Mouse (Mus musculus) embryo, embryonic 11.5 days (tissue): ENCODE results near the gene Herpud1.

ENCODE experiments used
- DNase-seq: peaks from one replicate; pipeline ENCODE4 v3.0.0-alpha.2; 2012; ENCODE audit warnings: low read depth, low spot score

Gene Herpud1

DNA sequence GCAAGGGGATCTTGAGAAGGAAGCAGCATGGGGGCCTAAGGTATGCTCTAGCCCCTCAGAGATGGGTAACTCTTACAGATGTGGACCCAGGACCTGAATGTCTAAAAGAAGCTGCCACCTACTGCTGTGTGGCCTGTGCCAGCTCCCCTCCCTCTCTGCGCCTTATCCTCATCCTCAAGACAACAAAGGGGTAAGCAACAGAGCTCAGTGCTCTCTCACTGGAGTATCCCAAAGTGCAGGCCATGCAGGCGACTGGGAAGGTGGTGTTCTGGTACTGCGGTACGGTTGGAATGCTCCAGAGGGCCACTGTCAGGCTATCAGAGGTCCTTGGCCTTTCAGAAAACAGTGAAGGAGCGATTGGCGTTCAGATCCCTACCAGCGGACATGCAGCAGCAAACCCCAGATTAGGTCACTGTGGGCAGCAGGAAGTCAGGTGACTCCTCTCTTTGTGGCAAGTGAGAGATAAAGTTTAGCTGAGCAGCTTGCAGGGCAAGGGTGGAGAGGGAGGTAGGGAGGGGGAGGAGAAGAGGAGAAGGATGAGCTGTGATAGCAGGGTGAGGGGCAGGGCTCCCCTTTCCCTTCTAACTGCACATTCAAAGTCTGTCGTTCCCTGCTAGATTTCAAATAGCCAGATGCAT is 22.3 kb downstream of the Herpud1 start:
- DNase-seq: no peak

DNA sequence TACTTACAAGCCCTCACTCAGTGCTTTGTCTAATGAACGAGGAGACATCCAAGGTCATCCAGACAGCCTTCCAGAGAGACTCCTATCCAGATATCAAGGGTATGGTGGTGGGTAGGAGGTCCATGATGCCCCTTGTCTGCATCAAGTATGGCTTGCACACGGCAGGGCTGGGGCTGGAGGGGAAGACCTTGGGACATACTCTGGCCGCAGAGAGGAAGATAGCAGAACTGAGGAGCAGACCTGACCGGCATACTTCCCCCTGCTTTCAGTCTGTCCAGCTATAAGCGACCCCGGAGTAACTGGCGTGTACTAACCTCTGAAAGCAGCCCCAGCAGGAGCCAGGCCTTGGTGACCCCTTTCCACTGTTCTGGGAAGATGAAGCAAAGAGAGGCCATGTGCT is 23.3 kb downstream of the Herpud1 start:
- DNase-seq: no peak

DNA sequence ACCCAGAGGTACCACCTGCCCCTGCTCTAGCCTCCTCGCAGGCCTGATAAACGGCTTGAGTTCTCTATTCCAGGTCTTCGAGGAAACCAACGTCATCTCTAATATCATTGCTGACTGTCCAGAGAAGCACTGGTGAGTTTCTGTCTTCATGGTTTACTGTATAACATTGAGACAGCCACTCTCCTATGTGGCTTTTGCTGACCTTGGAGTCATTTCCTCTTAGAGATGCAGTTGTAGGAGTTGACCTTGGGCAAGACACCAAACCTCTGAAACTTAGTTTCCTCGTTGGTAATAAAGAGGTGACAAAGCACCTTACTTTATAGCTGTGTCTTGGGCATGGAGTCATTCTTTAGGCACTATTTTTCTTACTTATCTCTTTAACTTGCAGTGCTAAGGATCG is 26.3 kb downstream of the Herpud1 start:
- DNase-seq: no peak

DNA sequence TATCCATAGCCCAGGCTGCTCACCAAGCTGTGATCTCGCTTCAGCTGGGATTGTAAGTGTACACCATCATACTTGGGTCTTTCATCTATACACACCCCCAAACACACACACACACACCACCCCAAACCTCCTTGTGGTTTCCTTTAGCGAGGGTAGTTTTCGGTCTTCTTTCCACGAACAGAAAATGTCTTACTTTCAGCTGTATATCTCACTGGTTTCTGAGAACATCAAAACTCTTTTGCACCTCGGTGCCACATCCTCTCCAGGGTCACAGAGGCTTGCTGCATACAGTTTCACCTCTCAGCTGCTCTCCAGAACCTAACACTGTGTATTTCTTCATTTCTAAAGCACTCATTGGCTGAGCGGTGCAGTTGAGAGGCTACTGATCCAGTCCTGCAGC is 27.3 kb downstream of the Herpud1 start:
- DNase-seq: no peak

DNA sequence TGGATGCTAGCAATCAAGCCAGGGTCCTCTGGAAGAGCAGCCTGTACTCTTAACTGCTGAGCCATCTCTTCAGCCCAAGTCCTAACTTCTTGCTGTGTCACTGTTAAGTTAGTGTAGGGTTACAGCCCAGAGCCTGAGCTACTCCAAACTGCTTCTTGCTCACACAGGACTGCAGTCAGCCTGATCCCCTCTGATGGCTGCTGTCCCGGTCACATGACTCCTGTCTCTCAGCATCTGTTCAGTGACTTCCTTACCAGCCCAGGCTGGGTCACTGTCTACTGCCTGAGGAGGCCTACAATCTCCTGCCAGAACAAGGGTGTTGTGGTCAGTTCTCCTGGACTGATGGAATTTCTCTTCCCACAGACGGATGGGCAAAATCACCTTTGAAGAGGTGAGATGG is 29.0 kb downstream of the Herpud1 start:
- no peak for DNase-seq

DNA sequence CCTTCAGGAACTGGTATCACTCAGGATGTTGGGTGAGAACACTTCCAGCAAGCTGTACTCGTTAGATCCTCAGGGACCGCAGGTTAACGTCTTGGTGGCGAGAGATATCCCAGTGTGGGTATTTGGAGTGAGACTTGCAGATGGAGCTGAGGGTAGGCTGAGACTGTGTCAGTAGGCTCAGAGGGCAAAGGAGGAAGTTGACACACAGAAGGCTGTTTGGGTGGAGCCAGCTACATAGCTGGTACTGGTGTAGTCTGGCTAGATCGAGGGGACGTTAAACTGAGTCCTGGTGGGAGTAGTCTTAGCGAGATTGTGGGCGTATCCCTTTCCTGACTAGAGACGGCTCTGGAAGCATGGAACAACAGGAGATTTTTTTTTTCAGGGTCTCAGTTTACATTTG is 31.8 kb downstream of the Herpud1 start:
- DNase-seq: no peak

DNA sequence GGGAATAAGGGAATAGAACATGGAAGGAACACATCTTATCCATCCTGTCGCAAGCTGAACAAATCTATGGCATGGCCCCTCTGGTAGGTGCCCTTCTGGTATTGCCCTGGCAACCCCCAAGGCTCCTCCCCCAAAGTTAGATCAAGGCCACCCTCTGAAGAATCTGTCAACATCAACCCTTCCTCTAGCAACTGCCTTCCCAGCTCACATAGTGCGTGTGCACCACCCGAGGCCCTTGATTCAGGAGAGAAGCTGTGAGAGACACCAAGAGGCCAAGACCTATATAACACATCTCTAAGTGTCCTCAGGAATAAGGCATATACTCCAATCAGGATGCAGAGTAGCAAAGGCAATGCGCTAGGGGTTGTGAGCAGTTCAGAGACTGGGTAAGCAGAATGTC is 36.0 kb downstream of the Herpud1 start:
- no peak for DNase-seq

DNA sequence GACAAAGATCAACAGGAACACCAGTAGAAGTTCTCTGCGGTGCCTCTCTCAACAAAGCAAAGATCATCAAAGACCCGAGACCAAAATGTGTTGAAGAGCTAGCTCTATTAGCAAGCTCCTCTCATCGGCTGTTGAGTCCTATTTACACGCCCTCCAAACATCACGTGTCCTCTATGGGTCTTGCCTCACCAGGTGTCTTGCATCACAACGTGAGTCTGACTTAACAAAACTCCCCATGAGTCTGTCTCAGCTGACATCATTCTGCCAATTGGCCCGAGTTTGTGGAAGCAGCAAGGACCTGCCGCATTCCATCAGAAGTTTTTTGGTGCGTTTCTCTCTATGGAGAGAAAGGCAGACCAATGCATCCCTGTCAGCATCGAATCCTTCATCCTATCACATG is 41.7 kb downstream of the Herpud1 start:
- DNase-seq: no peak

DNA sequence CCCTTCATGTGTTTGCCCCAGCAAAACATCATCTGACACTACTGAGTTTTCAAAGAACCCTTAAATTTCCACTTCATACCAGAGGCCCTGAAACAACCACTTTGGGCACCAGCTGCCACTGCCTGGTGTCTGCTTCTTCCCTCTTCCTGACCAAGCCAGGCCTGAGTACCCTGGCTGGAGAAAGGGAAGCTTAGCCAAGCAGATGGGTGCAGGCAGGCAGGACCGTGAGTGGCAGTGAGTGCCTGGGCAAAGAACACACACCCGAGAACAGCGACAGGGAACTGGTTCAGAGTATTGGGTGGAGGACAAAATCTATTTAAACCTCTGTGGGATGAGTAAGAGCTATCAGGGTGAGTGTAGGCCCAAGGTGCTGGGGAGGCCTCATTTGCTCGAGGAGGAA is 42.2 kb downstream of the Herpud1 start:
- DNase-seq: no peak

DNA sequence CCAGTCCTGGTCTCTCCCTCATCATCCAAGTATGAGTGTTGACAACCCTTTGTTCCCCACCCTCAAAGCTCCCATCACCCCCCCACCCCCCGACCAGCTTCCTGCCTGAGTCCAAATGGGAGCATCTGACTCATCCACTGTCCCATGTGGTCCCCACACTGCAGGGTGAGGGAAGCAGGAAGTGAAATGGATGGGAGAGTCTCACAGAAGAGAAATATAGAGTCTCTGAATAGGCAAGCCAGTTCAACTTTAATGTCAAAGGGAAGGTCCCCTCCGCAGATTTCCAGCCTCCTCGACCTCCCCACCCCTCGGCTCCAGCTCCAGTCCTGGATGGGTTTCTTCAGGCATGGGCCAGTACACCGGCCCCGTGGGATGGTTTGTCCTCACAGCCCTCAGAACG is 43.1 kb downstream of the Herpud1 start:
- no peak for DNase-seq

DNA sequence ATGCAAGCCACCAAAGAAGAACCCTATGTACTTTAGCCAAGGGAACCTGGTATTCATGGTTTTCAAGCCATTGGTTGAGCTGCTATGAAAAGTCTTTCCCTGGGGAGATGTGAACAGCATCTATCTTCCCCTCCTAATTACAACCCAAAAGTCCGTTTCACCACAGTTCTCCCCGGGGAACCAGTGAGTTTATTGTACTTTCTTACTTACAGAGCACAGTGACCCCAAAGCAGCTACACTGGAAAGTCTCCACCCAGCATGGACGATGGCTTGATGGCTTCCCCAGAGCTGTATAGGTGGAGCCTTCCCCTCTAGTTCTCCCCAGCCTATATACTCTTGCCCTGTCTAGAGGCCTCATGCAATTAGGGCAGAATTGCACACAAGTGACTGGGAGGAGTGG is 46.0 kb downstream of the Herpud1 start:
- DNase-seq: no peak

DNA sequence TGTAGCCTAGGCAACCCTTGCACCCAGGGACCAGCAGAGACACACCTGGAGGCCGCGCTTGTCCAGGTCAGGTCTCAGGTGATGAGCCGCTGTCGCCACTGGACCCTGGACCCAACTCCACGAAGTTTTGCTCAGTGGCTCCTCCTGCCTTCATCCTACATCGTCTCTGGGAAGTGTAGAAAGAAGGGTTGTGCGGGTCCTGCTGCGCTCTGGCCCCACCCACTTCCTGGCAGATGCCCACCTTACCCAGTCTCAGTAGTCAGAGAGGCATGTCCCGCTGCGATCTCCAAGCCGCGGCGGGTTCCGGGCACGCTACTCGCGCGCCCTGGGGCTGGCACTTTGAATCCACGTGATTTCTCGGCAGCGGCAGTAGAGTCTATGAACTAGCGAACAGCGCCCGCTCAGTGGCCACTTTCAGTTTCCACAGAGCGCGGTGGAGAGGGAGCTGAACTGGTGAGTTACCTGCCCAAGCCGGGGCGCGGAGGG is 47.8 kb downstream of the Herpud1 start, which contains the start of gene Nlrc5:
Gene Nlrc5, plus strand, starts transcription at position 376 of the 486 bp plus-strand sequence.
- DNase-seq: peak; percentile 19

DNA sequence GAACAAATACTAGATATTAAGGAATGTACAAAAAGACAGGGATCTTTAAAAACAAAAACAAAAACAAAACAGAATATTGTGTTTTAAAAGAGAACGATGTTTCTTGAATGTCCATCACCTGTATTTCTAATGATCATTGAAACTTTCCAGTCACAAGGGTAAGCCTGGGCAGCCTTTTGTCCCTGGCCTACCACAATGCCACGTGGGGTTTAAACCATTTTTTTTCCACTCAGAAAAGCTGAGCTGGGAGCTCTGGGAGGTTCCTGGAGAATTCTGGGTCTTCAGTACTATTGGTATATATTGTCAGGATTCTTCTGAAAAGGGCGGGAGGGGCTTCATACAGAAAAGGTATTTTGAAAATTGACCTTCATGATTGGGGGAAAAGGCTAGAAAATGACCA is 48.7 kb downstream of the Herpud1 start:
- no peak for DNase-seq

DNA sequence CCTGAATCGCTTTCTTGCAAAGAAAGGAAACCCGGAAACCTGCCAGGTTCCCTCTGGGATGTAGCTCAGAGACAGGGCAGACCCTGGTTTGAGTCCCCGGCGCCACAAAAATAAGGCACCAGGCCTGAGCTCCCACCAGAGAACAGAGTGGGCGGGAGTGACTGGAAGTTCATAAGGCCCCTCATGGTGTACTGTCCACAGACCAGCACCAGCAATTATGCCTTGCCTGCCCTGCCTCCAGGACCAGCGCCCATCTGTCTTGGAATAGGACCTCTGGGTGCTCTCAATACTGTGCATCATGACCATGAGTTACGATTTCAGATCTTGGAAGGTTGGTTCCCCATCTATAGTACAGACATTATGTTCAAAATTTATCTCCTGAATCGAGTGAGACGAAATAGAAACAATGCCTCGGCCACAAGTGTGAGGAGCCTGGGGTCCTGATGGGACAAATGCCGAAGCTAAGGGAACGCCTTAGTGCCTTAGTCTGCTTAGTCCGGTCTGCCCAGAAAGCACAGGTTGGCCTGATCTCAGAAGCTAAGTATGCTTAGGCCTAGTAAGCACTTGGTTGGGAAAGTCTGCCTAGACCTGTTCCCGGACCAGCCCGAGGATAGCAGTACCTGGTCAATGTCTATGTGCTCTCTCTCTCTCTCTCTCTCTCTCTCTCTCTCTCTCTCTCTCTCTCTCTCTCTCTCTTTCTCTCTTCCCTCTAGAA is 49.3 kb downstream of the Herpud1 start:
- DNase-seq: no peak

DNA sequence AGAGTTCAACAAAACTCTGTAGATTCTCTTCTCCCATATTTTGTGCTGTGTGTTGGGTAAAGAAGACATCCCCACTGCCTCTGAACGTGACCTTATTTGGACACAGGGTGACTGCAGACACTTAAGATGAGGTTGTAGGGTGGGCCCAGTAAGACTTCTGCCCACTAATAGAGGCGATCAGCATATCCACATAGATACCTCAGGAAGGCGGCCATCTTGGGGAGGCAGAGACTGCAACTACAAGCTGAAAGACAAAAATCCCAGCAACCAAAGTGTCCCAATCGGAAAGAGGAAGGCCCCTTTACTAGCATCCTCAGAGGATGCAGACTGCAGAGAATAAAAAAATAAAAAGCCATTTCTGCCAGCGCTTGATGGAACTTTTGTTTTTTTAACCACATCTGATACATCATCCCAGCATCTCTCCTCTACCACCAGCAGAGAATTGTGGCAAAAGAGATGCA is 49.9 kb downstream of the Herpud1 start:
- no peak for DNase-seq

DNA sequence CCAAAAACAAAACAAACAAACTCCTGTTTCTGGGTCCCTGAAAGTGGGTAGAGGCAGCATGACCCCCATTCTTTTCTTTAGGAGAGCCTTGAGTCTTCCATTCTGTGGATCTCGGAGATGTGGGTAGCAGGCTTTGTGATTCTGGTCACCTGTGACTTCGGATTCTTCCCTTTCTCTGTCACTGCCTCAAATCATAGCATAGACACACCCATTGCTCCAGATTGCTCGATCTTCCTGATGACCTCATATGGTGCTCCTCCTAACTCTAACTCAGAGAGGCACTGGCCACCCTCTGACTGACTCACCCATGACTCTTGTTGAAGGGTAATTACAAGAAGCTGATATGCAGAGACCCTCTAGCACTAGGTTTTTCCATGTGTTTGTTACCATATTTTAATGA is 50.7 kb downstream of the Herpud1 start:
- DNase-seq: no peak

DNA sequence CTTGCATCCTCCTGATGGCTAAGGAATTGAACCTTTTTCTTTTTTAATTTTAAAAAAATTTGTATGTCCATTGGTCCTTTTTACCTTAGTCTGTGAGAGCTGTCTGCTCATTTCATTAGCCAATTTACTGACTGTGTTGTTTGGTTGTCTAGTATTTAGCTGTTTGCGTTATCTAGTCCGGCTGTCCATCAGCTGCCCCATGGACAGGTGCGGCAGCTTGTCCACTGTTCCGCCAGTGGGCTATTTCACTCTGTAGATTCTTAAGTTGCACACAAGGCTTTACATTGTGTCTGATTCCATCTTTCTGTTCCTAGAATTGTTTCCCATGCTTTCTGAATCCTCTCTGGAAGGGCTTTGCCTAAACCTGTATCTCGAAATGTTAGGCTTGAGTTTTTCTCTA is 52.4 kb downstream of the Herpud1 start:
- DNase-seq: no peak

DNA sequence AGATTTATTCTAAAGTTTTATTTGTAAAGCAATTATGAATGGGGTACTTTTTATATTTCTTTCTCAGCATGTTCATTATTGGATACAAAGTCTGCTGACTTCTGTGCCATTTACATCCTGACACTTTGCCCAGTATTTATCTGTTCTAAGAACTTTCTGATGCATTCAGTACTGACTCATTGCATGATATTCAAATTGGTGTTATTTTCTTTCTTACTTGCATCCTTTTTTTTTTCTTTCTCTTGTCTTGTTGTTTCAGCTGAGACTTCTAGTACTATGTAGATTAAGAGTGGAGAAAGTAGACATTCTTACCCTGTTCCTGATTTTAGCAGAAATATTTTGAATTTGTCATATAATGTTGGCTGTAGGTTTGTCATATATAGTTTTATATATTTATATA is 53.5 kb downstream of the Herpud1 start:
- DNase-seq: no peak

DNA sequence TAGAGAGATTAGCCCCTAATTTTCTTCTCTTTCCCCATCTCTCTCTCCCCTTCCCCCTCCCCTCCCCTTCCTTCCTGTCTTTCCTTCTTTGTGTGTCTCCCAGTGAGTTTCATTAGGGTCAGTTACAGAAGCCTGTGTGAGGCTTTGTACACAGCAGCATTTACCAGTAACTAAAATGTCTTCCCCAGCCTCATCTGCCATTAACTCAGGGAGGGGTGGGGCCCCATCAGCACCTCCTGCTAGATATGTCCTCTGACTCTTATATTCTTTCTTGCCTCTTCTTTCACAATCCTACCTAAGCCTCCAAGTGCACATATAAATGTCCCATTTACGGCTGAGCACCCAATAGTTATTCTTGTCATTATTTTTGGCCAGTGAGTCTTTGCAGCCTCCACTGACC is 54.2 kb downstream of the Herpud1 start:
- no peak for DNase-seq

DNA sequence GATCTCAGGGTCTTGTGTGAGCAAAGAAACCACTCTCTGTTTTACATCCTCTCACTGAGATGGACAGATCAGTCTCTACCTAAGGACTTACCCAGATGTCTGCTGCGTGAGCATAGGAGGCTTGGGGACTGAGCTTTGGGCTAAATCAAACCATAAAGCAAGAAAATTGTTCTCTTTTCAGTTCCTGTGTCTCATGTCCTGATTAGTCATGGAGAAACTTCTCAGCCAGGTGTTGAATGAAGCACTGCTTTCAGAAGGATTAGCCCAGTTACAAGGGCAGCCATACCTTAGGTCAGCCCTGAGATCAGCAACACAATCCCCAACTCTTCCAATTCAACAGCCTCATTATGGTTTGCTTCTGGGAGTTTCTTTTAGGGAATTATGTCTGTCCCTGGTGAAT is 55.4 kb downstream of the Herpud1 start:
- no peak for DNase-seq

DNA sequence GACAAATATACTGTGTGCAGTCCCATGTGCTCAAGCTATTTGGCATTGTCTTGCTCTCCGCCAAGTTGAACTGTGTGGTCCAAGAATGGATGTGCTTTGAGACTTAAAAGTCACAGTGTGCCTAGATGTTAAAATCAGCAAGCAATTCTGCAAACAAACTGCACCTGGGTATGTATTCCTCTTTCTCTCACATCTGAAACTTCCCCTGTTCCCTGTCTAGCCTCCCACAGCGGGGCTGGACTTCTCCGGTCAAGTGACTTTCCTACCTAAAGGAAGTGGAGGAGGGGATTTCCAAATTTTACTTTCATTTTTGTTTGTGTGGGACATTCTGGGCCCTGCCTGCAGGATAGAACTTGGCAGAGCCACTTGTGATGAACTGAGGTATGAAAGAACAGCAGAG is 56.9 kb downstream of the Herpud1 start:
- no peak for DNase-seq

DNA sequence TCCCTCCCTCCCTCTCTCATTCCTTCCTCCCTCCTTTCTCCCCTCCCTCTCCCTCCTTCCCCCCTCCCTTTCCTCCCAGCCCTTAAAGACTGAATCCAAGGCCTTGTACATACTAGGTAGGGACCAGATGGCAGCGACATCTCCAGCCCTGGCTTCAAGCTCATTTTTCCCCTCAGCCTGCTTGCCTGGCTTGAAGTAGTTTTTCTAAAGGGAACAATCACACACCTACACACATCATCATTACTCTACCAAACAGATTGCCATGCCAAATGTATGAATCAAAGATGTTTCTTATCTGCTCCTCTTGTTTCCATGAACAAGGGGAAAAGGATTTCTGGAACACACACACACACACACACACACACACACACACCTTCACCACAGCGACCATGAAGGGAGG is 58.2 kb downstream of the Herpud1 start:
- DNase-seq: no peak
